Mouse (Mus musculus) heart, adult 2 months (tissue): ENCODE measurements around the gene Plcb3. TPM values are rescaled to one million over a fixed set of nuclear protein-coding genes. Genes with fewer than 3 reads are reported as not detected.

Experiments used
- DNase-seq, 2 experiments: peaks; one replicate each; pipeline ENCODE4 v3.0.0; 2021
- H3K27ac ChIP-seq: fragments of 200-600 bp; 2 replicates; pipeline ENCODE4 v1.8.1; 2022
- H3K27me3 ChIP-seq: fragments of 200-500 bp; 2 replicates; pipeline ENCODE4 v1.6.1; 2012; ENCODE audit warnings: mild to moderate bottlenecking, low read length, inconsistent platforms, mixed read lengths; ENCODE audit not compliant: control insufficient read depth, insufficient read depth
- H3K36me3 ChIP-seq: fragments of 200-500 bp; 2 replicates; pipeline ENCODE4 v1.6.1; 2012; ENCODE audit warnings: low read length, inconsistent platforms; ENCODE audit not compliant: control insufficient read depth, insufficient read depth
- H3K4me1 ChIP-seq: fragments of 200-500 bp; 2 replicates; pipeline ENCODE4 v1.6.1; 2011; ENCODE audit warnings: low read length; ENCODE audit not compliant: control insufficient read depth, insufficient read depth
- H3K4me3 ChIP-seq: fragments of 200-600 bp; 2 replicates; pipeline ENCODE4 v1.8.1; 2022
- H3K79me2 ChIP-seq: fragments of 200-500 bp; replicated peaks from 2 replicates; pipeline ENCODE4 v1.6.1; 2012; ENCODE audit warnings: mild to moderate bottlenecking, inconsistent platforms, low read length, moderate library complexity, mixed read lengths; ENCODE audit not compliant: control insufficient read depth, insufficient read depth
- H3K9ac ChIP-seq: fragments of 200-500 bp; 2 replicates; pipeline ENCODE4 v1.6.1; 2012; ENCODE audit warnings: low read depth, mild to moderate bottlenecking, control low read depth, inconsistent platforms, low read length, mixed read lengths
- CTCF ChIP-seq: fragments of 200-600 bp; IDR thresholded peaks from 2 replicates; pipeline ENCODE4 v1.8.1; 2022; ENCODE audit warnings: antibody characterized with exemption, mild to moderate bottlenecking, moderate library complexity
- EP300 ChIP-seq: fragments of 200-500 bp; IDR thresholded peaks from 2 replicates; pipeline ENCODE4 v1.6.1; 2011; ENCODE audit warnings: low read depth, low read length, control low read depth; ENCODE audit not compliant: insufficient read depth
- POLR2A ChIP-seq: fragments of 200-500 bp; IDR thresholded peaks from 2 replicates; pipeline ENCODE4 v1.6.1; 2011; ENCODE audit warnings: mild to moderate bottlenecking, low read depth, low read length, control low read depth; ENCODE audit not compliant: insufficient read depth
- WGBS: fragments of 180-500 bp; shearing (Covaris S2); methylation state at CpG from one replicate; pipeline ENCODE4 v1.1.7; 2018; 5-methylcytosine and 5-hydroxymethylcytosine counted together
- intact Hi-C: fragments of 180-260 bp; cut with DNase I; formaldehyde crosslinking; loops from one replicate; pipeline ENCODE4 v1.15.1; 2025
- polyA plus RNA-seq: library from polyadenylated mRNA; depleted of rRNA; stranded (reverse); fragments of >200 nt; gene quantifications from 2 replicates; pipeline ENCODE4 v1.2.3, GENCODE M21; 2012
- total RNA-seq, 2 experiments: library from RNA; stranded (reverse); gene quantifications; 2 replicates each; pipeline ENCODE4 v1.2.3; 2021

The Plcb3 gene
- total and polyA plus RNA-seq, 3 experiments, result 14.6 to 27.5 (median 15.2) TPM

DNA sequence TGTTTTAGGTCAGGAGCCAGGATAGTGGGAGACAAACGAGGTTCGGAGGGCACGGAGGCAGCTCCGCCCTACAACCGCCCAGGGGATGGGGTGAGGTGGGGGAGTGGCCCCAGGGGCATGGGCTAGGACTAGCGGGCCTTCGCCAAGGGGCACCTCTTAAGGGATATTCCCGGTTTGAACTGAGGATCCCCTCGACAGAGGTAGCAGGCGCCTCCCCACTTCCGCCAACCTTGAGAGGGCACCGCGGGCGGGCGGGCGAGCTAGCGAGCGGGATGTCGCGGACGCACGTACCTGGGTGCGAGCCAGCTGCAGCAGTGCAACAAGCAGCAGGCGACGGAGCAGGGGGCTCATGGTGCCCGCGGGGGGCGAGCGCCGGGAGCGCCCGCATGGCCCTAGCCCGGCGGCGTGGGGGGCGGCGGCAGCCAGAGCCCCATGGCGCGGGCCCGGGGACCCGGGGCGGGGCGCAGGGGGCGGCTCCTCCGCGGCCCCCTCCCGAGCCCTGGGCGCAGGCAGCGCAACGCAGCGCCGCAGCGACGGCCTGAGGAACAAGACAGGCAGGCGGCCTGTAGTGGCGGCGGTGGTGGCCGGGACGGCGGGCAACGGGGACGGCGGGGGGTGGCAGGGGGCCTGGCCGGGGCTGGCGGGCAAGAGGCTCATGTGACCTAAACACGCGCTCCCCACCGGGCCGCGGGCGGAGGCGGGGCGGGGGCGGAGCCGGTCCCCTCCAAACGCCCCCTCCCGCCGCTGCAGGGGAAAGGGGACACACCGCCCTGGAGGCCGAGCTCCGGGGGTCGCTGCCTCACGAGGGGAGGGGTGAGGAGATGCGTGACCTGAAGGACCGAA is 11.0 kb upstream of the Plcb3 start, which contains the start of gene Vegfb:
Gene Vegfb, minus strand, starts transcription at position 591 of the 843 bp plus-strand sequence.
- DNase-seq, result peak; percentile 84 to 86
- TF ChIP-seq POLR2A (no peak; the same call in 1 of the 2 replicates), CTCF (no peak), EP300 (no peak)
- WGBS, result under 1% methylated on average over 60 of the region's 85 CpGs
- Histone ChIP-seq H3K27me3 (no peaks in the 10 kb centered on the region), H3K36me3 (no peaks in the 10 kb centered on the region), H3K27ac (peak within 1 kb of the TSS; percentile 94), H3K79me2 (peaks cover 2% of the 10 kb centered on the region; the same call in 1 of the 2 replicates), H3K9ac (peak within 1 kb of the TSS; percentile 89), H3K4me3 (peak within 1 kb of the TSS; percentile 76), H3K4me1 (peaks cover 7% of the 10 kb centered on the region)
- intact Hi-C loops, result no loop called here

- intact Hi-C loops, result no loop called here
- Histone ChIP-seq H3K9ac (peak overlapping the region; percentile 89), H3K79me2 (peaks cover 2% of the 10 kb centered on the region; the same call in 1 of the 2 replicates), H3K4me3 (peak overlapping the region; percentile 76), H3K27me3 (no peaks in the 10 kb centered on the region), H3K36me3 (no peaks in the 10 kb centered on the region), H3K4me1 (peaks cover 6% of the 10 kb centered on the region), H3K27ac (peak overlapping the region; percentile 94)
- no peak for DNase-seq
- TF ChIP-seq EP300 (no peak), POLR2A (no peak), CTCF (no peak)
- WGBS, result 65% methylated on average over 10 of the region's 10 CpGs
Observed at GRCm38 (mm10) chr19:6985951-6986708, 9.9 kb upstream of the Plcb3 start.

- Histone ChIP-seq H3K4me3 (no peak overlapping the region), H3K79me2 (peaks cover 2% of the 10 kb centered on the region; the same call in 1 of the 2 replicates), H3K36me3 (no peaks in the 10 kb centered on the region), H3K4me1 (peaks cover 6% of the 10 kb centered on the region), H3K27me3 (no peaks in the 10 kb centered on the region), H3K27ac (no peak overlapping the region), H3K9ac (no peak overlapping the region)
- intact Hi-C loops, result no loop called here
- 88% methylated on average over 19 of the region's 19 CpGs for WGBS
- DNase-seq, result peak in 1 of 2 experiments; percentile 24
- no peak for TF ChIP-seq POLR2A
- TF ChIP-seq CTCF, result no peak
- no peak for TF ChIP-seq EP300
Observed at GRCm38 (mm10) chr19:6985300-6985699, 9.0 kb upstream of the Plcb3 start.

DNA sequence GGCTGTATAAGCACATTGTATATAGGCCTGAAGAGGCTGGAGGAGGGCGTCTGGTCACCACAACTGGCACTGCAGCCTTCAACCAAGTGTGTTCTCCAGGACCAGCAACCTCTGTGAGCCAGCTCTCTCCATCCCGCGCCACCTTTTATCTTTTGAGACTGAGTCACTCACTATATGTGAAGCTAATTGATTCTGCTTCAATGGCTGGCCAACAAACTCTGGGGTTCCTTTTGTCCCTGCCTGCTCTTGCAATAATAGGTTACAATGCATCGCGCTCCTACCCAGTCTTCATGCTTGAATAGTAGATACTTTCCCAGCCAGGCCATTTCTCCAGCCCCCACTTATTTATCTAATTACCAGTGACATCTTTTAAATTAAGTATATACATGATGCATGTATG is 7.4 kb upstream of the Plcb3 start:
- no peaks in the 10 kb centered on the region for H3K27me3 ChIP-seq
- H3K79me2 ChIP-seq, result peaks cover 2% of the 10 kb centered on the region; the same call in 1 of the 2 replicates
- peaks cover 6% of the 10 kb centered on the region for H3K4me1 ChIP-seq
- no peak for DNase-seq
- no peak overlapping the region for H3K27ac ChIP-seq
- H3K9ac ChIP-seq, result no peak overlapping the region
- TF ChIP-seq CTCF (no peak), POLR2A (no peak), EP300 (no peak)
- WGBS, result 93% methylated on average over 5 of the region's 5 CpGs
- intact Hi-C loops, result no loop called here
- no peak overlapping the region for H3K4me3 ChIP-seq
- H3K36me3 ChIP-seq, result no peaks in the 10 kb centered on the region

DNA sequence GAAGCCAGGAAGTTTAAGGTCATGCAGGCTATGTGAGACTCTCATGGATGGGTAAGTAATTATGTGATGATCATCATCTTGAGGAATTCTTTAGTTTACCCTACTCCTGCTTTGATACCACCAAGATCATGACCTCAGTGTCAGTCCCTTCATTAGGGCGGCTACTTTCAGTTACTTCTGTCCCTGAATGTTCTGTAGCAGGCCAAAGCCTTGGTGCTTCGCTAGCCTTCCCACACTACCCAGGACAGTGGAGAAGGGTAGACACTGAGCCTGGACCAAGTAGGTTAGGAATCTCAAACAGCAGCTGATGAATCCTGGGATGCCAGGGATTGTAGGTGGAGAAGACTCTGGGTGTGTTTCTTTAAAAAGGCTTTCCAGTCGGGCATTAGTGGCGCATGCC is 5.2 kb upstream of the Plcb3 start:
- peaks cover 2% of the 10 kb centered on the region; the same call in 1 of the 2 replicates for H3K79me2 ChIP-seq
- TF ChIP-seq CTCF (no peak), POLR2A (no peak), EP300 (no peak)
- WGBS, result 86% methylated on average over 4 of the region's 4 CpGs
- H3K9ac ChIP-seq, result no peak overlapping the region
- intact Hi-C loops, result loop anchor here (1.0 kb wide), 1 partner anchor 10 kb away; no protein-coding TSS in a partner anchor
- H3K27ac ChIP-seq, result peak overlapping the region; percentile 97
- no peak for DNase-seq
- no peaks in the 10 kb centered on the region for H3K27me3 ChIP-seq
- H3K36me3 ChIP-seq, result no peaks in the 10 kb centered on the region
- no peak overlapping the region; the same call in 1 of the 2 replicates for H3K4me3 ChIP-seq
- peaks cover 6% of the 10 kb centered on the region for H3K4me1 ChIP-seq
